Mouse (Mus musculus) neural tube, embryonic 12.5 days (tissue): ENCODE results near the gene Ppie. TPM values are rescaled to one million over a fixed set of nuclear protein-coding genes. Genes with fewer than 3 reads are reported as not detected.
"Not testable (repeated sequence)": the region's sequence is repeated elsewhere in the genome, so short reads cannot be mapped to it uniquely, and the experiment has no call there.

ENCODE experiments used
- ATAC-seq: fragments of 200-750 bp; cut with Nextera tagmentation; 2 replicates; pipeline ENCODE4 v1.8.0; 2017; ENCODE audit warnings: low read depth, mild to moderate bottlenecking, moderate TSS enrichment, moderate library complexity; ENCODE audit not compliant: low FRiP score
- H3K27ac ChIP-seq: fragments of 300-500 bp; sonication (generic); 2 replicates; pipeline ENCODE4 v1.5.1; 2016
- H3K27me3 ChIP-seq: fragments of 300-500 bp; sonication (generic); replicated peaks from 2 replicates; pipeline ENCODE4 v1.6.1; 2016; ENCODE audit warnings: mild to moderate bottlenecking
- H3K36me3 ChIP-seq: fragments of 300-500 bp; sonication (generic); 2 replicates; pipeline ENCODE4 v1.6.1; 2016; ENCODE audit warnings: mild to moderate bottlenecking
- H3K4me1 ChIP-seq: fragments of 300-500 bp; sonication (generic); 2 replicates; pipeline ENCODE4 v1.6.1; 2016
- H3K4me2 ChIP-seq: fragments of 300-500 bp; sonication (generic); replicated peaks from 2 replicates; pipeline ENCODE4 v1.6.1; 2016; ENCODE audit warnings: mild to moderate bottlenecking
- H3K4me3 ChIP-seq: fragments of 300-500 bp; sonication (generic); 2 replicates; pipeline ENCODE4 v1.5.1; 2016
- H3K9ac ChIP-seq: fragments of 300-500 bp; sonication (generic); 2 replicates; pipeline ENCODE4 v1.6.1; 2016; ENCODE audit warnings: mild to moderate bottlenecking
- H3K9me3 ChIP-seq: fragments of 300-500 bp; sonication (generic); 2 replicates; pipeline ENCODE4 v1.6.1; 2016; ENCODE audit warnings: mild to moderate bottlenecking
- whole genome bisulfite sequencing: fragments of 180-500 bp; shearing (Covaris S2); methylation state at CpG from one replicate; pipeline ENCODE4 v1.1.7; 2016; 5-methylcytosine and 5-hydroxymethylcytosine counted together
- polyA plus RNA-seq: library from polyadenylated mRNA; unstranded; fragments of >200 nt; fragmentation: Nextera tagmentation; extraction: Ambion mirVana; gene quantifications from 2 replicates; pipeline ENCODE4 v1.2.1, GENCODE M21; 2016

Gene Ppie
- polyA plus RNA-seq, 1 experiment from 2014 or later: 80.1 TPM

DNA sequence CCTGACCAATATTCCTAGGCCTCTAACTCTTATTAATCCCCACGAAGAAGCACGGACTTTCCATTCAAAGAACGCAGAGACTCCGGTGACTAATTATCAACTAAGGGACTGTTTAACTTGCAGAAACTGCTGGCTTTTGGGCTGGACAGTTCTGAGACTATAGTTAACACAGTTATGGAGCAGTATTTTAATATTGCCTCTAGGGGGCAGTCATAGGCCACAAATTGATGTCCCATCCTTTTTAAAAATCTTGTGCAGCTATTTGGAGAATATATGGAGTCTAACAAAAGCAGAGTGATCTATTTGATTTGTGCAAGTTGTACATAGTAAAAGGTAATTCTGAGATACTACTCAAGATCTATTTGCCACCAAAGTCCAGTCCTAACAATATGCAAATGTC, 15.3 kb upstream of the Ppie start:
- Histone ChIP-seq H3K9ac (no peak overlapping the region), H3K9me3 (no peaks in the 10 kb centered on the region), H3K27ac (no peak overlapping the region), H3K27me3 (no peaks in the 10 kb centered on the region), H3K4me3 (no peak overlapping the region), H3K4me1 (no peaks in the 10 kb centered on the region; the same call in 1 of the 2 replicates), H3K36me3 (no peaks in the 10 kb centered on the region), H3K4me2 (no peak overlapping the region)
- no peak for ATAC-seq
- WGBS: 32% methylated on average over 4 of the region's 4 CpGs

DNA sequence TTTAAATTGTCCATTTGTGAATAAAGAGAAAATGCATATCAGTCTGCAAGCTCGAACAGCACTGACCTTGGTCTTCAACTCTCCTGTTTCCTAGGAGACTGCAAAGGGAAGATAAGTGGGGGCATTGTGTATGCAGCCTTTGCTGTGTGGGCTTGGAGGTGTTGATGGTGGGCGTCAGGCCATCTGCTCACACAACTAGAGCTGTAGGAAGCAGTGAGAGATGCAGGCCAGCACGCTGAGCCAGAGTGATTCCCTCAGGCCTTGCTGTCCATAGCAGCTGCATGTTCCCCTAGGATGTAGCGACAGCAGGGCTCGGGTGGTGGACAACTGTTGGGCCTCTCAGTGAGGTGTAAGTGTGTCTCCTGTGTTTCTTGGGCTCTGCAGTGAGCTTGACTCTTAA, 13.2 kb upstream of the Ppie start:
- no peak overlapping the region for H3K4me2 ChIP-seq
- no peak for ATAC-seq

DNA sequence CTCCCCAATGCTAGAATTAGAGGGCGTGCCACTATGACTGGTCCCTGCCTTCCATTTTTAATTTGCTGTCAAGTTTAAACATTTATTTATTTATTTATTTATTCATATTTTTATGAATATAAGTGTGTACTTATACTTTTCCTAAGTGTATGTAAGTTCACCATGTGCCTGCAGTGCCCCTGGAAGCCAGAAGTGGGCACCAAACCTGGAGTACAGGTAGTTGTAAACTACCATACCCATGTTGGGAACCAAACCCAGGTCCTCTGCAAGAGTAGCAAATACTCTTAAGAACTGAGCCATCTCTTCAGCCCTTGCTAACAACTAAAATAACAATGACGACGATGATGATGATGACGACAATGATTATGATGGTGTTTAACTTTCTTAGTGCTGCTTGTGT, 12.3 kb upstream of the Ppie start:
- H3K4me2 ChIP-seq: no peak overlapping the region

More for the DNA sequence above, 13.2 kb upstream of the Ppie start:
- Histone ChIP-seq H3K4me3 (no peak overlapping the region), H3K9ac (no peak overlapping the region), H3K4me1 (no peaks in the 10 kb centered on the region; the same call in 1 of the 2 replicates), H3K36me3 (no peaks in the 10 kb centered on the region), H3K27me3 (no peaks in the 10 kb centered on the region), H3K9me3 (no peaks in the 10 kb centered on the region), H3K27ac (no peak overlapping the region)
- 51% methylated on average over 5 of the region's 5 CpGs for WGBS

DNA sequence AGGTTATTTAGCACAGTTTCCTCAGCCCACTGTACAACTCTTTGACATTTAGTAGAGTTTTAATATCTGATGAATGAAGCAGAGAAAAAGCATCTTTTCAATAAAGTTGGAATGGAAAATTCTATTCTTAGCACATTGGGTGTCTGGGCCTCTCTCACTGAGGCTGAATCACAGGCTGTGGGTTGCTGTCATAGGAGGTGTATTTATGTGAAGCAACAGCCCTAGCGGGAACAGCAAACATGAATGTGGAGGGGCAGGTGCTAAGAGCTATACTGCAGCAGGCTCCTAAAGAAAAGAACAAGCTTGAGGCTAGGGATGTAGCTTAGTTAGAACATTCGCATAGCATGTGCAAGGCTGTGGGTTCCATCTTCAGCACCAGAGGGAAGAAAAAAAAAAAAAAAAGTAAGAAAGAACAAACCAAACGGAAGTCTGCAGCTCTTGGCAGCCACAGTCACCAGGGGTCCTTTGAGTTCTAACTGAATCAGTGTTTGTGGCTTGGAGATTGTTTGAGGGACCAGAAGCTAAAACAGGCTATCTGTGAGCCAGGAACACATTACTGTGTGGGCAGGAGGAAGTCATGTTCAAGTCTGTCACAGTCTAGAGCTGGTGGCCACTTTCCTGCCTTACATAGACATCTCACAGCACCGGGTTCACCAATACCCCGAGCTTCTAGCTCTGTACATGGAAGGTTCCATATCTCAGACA, 7.8 kb upstream of the Ppie start:
- no peak overlapping the region for H3K4me3 ChIP-seq
- no peaks in the 10 kb centered on the region for H3K4me1 ChIP-seq
- ATAC-seq: no peak
- no peaks in the 10 kb centered on the region for H3K9me3 ChIP-seq
- H3K27ac ChIP-seq: no peak overlapping the region
- no peaks in the 10 kb centered on the region for H3K27me3 ChIP-seq
- H3K36me3 ChIP-seq: no peaks in the 10 kb centered on the region
- WGBS: 81% methylated on average over 5 of the region's 5 CpGs
- no peak overlapping the region for H3K9ac ChIP-seq
- H3K4me2 ChIP-seq: no peak overlapping the region

More for the DNA sequence above, 12.3 kb upstream of the Ppie start:
- no peak overlapping the region for H3K9ac ChIP-seq
- no peaks in the 10 kb centered on the region; the same call in 1 of the 2 replicates for H3K4me1 ChIP-seq
- H3K27ac ChIP-seq: no peak overlapping the region
- 75% methylated on average over 4 of the region's 4 CpGs for WGBS
- no peak overlapping the region for H3K4me3 ChIP-seq
- H3K9me3 ChIP-seq: no peaks in the 10 kb centered on the region
- H3K36me3 ChIP-seq: no peaks in the 10 kb centered on the region
- no peak for ATAC-seq
- no peaks in the 10 kb centered on the region for H3K27me3 ChIP-seq

DNA sequence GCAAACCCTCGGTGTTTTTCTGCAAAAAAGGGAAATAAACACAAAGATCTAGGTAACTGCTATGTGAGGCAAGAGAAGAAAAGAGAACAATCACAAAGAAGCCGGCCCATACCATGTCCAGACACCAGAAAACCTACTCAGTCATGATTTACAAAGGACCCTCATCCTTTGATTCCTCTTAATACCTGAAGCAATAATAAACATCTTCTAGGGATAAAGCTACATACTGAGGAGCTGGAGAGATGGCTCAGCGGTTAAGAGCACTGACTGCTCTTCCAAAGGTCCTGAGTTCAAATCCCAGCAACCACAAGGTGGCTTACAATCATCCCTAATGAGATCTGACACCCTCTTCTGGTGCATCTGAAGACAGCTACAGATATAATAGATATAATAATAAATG, 2.2 kb downstream of the Ppie start:
- no peak for ATAC-seq
- no peak overlapping the region for H3K4me2 ChIP-seq
- no peaks in the 10 kb centered on the region for H3K27me3 ChIP-seq
- H3K36me3 ChIP-seq: peaks cover 37% of the 10 kb centered on the region
- H3K4me1 ChIP-seq: peaks cover 13% of the 10 kb centered on the region
- no peak overlapping the region for H3K4me3 ChIP-seq
- H3K9ac ChIP-seq: no peak overlapping the region
- WGBS: 89% methylated on average over 3 of the region's 3 CpGs
- no peaks in the 10 kb centered on the region for H3K9me3 ChIP-seq
- H3K27ac ChIP-seq: no peak overlapping the region

DNA sequence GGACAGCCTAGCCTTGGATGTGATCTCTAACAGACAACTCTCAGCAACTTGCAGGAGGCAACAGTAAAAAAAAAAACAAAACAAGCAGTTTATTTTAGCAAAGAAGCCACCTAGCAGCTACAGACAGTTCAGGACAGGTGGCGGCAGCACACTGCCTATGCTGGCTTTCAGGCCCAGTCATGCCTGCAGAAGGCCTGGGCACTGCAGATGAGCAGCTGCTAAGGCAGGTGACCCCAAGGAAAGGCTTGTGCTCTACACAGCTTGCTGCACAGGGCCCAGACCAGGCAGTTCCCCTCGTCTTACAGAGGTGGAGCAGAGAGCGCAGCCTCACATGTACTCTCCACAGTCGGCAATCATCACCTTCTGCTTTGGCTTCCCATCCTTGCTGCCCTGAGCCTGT, 12.7 kb downstream of the Ppie start:
- Histone ChIP-seq H3K9ac (no peak overlapping the region), H3K4me2 (no peak overlapping the region), H3K4me3 (no peak overlapping the region), H3K27ac (no peak overlapping the region), H3K9me3 (no peaks in the 10 kb centered on the region), H3K4me1 (no peaks in the 10 kb centered on the region), H3K36me3 (peaks cover 64% of the 10 kb centered on the region), H3K27me3 (no peaks in the 10 kb centered on the region)
- 93% methylated on average over 4 of the region's 4 CpGs for WGBS
- ATAC-seq: no peak

DNA sequence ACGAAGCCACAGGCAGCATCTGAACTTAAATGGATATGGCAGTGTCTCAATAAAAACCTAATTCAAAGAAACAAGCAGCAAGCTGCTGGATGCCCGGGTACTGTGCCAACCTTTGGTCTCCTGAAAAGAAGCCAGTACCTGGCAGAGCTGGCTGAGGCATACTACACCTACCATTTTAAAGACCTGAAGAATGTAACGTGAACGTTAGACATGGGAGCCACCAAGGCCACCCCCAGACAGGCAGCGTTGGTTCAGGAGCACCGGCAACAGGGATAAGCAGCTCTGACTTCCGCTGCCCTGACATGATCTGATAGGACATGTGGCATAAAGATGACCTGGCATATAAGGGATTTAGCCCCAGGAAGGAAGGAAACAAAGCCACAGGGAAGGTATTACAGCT, 13.1 kb downstream of the Ppie start:
- H3K27me3 ChIP-seq: no peaks in the 10 kb centered on the region
- no peak for ATAC-seq
- H3K4me2 ChIP-seq: no peak overlapping the region
- no peak overlapping the region for H3K9ac ChIP-seq
- whole genome bisulfite sequencing: 95% methylated on average over 7 of the region's 7 CpGs
- no peak overlapping the region for H3K4me3 ChIP-seq
- no peaks in the 10 kb centered on the region for H3K4me1 ChIP-seq
- H3K9me3 ChIP-seq: no peaks in the 10 kb centered on the region
- H3K36me3 ChIP-seq: peaks cover 59% of the 10 kb centered on the region
- no peak overlapping the region for H3K27ac ChIP-seq

DNA sequence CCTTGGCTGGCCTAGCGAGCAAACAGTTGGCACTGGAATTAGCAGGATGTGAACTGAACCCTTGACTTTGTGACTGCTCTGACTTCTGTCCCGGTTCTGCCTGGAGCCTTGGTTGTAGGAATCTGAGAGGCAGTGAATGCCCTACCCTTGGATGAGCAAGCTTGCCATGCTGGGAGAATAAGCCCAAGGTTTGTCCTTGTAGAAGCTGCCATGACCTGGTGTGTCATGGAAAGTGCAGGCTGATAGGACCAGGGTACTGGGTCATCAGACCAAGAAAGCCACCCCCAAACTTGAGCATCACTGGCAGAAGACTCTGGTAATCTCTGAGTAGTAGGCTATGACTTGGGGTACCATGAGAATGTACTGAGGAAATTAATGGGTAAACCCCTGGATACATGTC, 18.5 kb downstream of the Ppie start:
- Histone ChIP-seq H3K9ac (no peak overlapping the region), H3K4me2 (no peak overlapping the region), H3K36me3 (peaks cover 12% of the 10 kb centered on the region), H3K27me3 (peaks cover 9% of the 10 kb centered on the region), H3K4me3 (no peak overlapping the region), H3K4me1 (no peaks in the 10 kb centered on the region), H3K27ac (no peak overlapping the region), H3K9me3 (no peaks in the 10 kb centered on the region)
- 90% methylated on average over 2 of the region's 2 CpGs for WGBS
- ATAC-seq: no peak

DNA sequence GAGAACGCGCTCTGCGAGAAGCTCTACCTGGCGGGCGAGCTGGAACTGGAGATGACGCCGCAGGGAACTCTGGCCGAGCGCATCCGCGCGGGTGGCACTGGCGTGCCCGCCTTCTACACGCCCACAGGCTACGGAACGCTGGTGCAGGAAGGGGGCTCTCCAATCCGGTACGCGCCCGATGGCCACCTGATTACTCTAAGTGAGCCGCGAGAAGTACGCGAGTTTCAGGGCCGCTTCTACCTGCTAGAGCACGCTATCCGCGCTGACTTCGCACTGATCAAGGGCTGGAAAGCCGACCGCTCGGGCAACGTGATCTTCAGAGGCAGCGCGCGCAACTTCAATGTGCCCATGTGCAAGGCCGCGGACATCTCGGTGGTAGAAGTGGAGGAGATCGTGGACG, 23.1 kb downstream of the Ppie start:
- H3K27ac ChIP-seq, H3K9me3 ChIP-seq, H3K36me3 ChIP-seq, H3K9ac ChIP-seq, H3K4me1 ChIP-seq: not testable (repeated sequence)
- whole genome bisulfite sequencing: 16% methylated on average over 40 of the region's 42 CpGs
- ATAC-seq: peak; percentile 56
- H3K27me3 ChIP-seq: peaks cover 15% of the 10 kb centered on the region
- 0 out of 2 replicates have a peak overlapping the region, but pooled peaks have one; percentile 9 for H3K4me3 ChIP-seq
- H3K4me2 ChIP-seq: peak overlapping the region; percentile 57

DNA sequence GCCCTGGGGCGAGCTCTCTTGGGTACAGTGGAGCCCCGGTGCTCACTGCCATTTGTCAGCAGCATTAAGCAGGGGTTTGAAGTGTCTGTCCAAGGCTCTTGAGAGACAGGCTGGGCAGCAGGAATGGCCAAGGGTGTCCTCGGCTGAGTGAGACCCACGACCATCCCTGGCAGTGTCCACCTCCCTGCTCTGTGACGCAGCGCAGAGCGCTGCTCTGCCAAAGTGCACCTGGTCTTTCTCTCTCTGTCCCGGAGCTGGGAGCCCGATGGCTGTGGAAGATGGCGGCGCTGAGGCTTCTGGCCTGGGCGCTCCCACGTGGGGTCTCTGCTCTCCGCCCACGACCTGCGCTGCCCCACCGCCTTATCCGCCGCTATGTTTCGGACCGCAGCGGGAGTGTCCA, 23.7 kb downstream of the Ppie start, which contains the start of gene Oxct2b:
Oxct2b (plus strand) TSS at position 256 of the 400 bp plus-strand sequence.
- WGBS: 11% methylated on average over 22 of the region's 22 CpGs
- Histone ChIP-seq H3K9me3 (no peaks in the 10 kb centered on the region), H3K27me3 (peaks cover 15% of the 10 kb centered on the region), H3K4me3 (peak within 1 kb of the TSS; percentile 33), H3K4me2 (peak within 1 kb of the TSS; percentile 57), H3K36me3 (no peaks in the 10 kb centered on the region), H3K9ac (no peak within 1 kb of the TSS; the same call in 1 of the 2 replicates), H3K27ac (no peak within 1 kb of the TSS), H3K4me1 (no peaks in the 10 kb centered on the region)
- ATAC-seq: peak; percentile 15; the same call in 1 of the 2 replicates

DNA sequence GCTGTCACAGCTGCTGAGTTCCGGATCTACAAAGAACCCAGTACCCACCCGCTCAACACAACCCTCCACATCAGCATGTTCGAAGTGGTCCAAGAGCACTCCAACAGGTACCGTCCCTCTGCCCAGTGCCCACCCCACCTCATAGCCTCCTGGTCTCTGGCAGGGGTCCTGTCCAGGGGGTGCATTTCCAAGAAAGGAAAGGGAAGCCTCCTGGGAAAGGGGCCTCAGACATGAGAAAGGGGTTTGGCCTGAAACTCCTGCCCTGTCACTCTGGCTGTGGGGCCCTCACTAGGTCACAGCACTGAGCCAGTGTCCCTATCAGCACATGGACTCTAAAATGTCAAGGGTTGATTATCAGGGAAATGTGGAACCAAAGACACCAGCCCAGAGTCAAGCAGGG, 25.1 kb downstream of the Ppie start:
- not testable (repeated sequence) for H3K4me1 ChIP-seq, H3K27ac ChIP-seq, H3K4me3 ChIP-seq, H3K36me3 ChIP-seq, ATAC-seq, H3K9ac ChIP-seq, H3K9me3 ChIP-seq, H3K4me2 ChIP-seq
- H3K27me3 ChIP-seq: peaks cover 15% of the 10 kb centered on the region
- WGBS: 93% methylated on average over 4 of the region's 4 CpGs

DNA sequence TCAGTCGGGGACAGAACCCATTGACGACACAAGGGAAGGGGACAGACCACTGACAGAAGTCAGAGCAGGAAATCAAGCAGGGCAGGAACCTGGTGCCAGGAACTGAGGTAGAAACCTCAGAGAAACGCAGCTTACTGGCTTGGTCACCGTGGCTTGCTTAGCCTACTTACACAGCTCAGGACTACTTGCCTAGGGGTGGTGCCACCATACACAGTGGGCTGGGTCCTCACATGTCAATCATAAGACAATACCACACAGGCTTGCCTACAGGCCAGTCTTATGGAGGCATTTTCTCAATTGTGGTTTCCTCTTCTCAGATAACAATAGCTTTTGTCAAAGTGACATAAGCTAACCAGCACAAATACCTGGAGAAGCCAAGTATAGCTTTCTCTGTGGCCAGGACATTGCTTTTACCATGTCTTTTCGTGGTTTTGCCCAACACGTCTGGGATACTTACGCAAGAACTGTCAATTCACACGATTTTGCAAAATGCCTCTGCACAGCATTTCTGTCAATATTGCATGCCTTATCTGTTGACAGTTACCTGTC, 27.5 kb downstream of the Ppie start:
- Histone ChIP-seq H3K9ac (no peak overlapping the region), H3K27me3 (peaks cover 11% of the 10 kb centered on the region), H3K4me3 (no peak overlapping the region), H3K27ac (no peak overlapping the region), H3K4me2 (no peak overlapping the region), H3K4me1 (no peaks in the 10 kb centered on the region), H3K9me3 (no peaks in the 10 kb centered on the region), H3K36me3 (no peaks in the 10 kb centered on the region)
- WGBS: 81% methylated on average over 8 of the region's 8 CpGs
- ATAC-seq: no peak
